Comparison of ENCODE assay signal across 20 mouse cellular contexts in genomic region chr4:143115851-143116250, GRCm38 (mm10).
"Had no signal": no experiment of that assay in that cellular context is flagged by ENCODE, and none has a peak within 500 bp of the region (broad histone marks: within the 10 kb centered on the region; RNA-seq: fewer than 3 reads in every experiment).

No protein-coding gene starts in this region.

- H3K9me3 ChIP-seq: limb, embryonic 13.5 days; liver, embryonic 12.5 days; liver, embryonic 15.5 days; midbrain, embryonic 13.5 days; neural tube, embryonic 12.5 days; neural tube, embryonic 15.5 days had no signal

- H3K9ac ChIP-seq: limb, embryonic 13.5 days; liver, embryonic 12.5 days; liver, embryonic 15.5 days; midbrain, embryonic 13.5 days; neural tube, embryonic 12.5 days; neural tube, embryonic 15.5 days had no signal

- H3K4me2 ChIP-seq: limb, embryonic 13.5 days; liver, embryonic 12.5 days; liver, embryonic 15.5 days; midbrain, embryonic 13.5 days; neural tube, embryonic 12.5 days; neural tube, embryonic 15.5 days had no signal

- H3K4me3 ChIP-seq: layer of hippocampus, adult 2 months; left cerebral cortex, adult 2 months; limb, embryonic 13.5 days; liver, embryonic 12.5 days; liver, embryonic 15.5 days; midbrain, embryonic 13.5 days; neural tube, embryonic 12.5 days; neural tube, embryonic 15.5 days had no signal

- H3K27me3 ChIP-seq: limb, embryonic 13.5 days; liver, embryonic 12.5 days; liver, embryonic 15.5 days; midbrain, embryonic 13.5 days; neural tube, embryonic 12.5 days; neural tube, embryonic 15.5 days had no signal

- H3K27ac ChIP-seq: kidney, postnatal 0 days; layer of hippocampus, adult 2 months; left cerebral cortex, adult 2 months; limb, embryonic 13.5 days; liver, embryonic 12.5 days; liver, embryonic 15.5 days; macrophage; midbrain, embryonic 13.5 days; neural tube, embryonic 12.5 days; neural tube, embryonic 15.5 days had no signal

- DNase-seq: kidney, adult 2 months; kidney, postnatal 25 days; layer of hippocampus, adult 9-11 months; liver; lung, adult 18-20 months; lung, postnatal 14 days; retina, postnatal 1 day; thymus, adult 18-20 months; thymus, postnatal 36 days had no signal

- ATAC-seq: intestine, postnatal 0 days; liver, embryonic 12.5 days; midbrain, embryonic 13.5 days had no signal
